Mouse (Mus musculus): ENCODE measurements around the gene Snx29.
"Not testable (repeated sequence)": the region's sequence is repeated elsewhere in the genome, so short reads cannot be mapped to it uniquely, and the experiment has no call there.

Snx29 gene

DNA sequence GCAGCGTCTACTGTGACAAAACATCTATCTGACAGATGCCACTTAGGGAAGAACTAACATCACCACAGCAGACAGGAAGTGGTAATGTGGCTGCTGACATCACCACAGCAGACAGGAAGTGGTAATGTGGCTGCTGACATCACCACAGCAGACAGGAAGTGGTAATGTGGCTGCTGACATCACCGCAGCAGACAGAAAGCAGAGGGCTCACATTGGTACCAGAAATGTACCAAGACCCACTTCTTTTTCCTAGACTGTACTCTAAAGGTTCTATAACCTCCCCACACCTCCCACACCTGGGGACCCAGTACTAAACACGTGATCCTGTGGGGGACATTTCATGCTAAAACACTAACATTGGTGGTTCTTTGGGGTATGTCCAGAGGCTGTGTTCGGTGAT, 126.0 kb downstream of the Snx29 start:
- DNase-seq (ENCODE audit: low spot score in 2 of 2) = not testable (repeated sequence)

DNA sequence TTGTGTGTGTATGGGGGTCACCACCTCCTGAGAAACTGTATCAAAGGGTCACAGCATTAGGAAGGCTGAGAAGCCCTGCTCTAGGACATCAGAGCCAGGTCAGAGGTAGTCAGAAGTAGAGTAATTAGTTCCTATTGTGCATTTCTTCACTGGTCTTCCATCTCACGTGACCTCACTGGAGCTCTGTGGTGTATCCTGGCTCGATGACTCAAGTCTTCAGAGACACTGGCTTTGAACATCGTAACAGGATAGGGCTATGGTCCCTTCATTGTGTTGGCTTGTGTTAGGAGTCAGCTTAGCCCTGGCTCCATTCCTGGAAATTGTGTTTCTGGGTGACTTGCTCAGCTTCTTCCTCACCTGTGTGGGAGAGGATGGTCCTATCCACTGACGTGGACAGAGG, 126.6 kb downstream of the Snx29 start:
- no peak for DNase-seq (ENCODE audit: low spot score in 2 of 2)

DNA sequence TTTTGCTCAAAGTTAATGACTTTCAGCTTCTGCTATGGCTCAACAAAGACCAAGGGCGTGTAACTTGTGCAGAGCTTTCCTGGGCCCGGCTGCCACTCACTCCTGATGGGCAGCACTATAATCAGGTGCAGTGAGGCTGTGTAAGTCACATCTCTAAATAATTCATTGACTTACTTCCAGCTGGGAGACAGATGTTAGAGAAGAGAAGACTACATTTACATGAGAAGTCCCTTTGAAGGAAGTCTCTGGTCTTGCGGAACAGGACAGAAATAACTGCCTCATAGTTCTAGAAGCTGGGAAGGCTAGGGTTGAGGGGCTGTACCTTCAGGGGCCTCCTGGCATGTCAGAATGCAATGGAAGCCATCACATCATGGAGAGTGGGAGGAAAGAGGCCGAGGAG, 127.9 kb downstream of the Snx29 start:
- no peak for DNase-seq (ENCODE audit: low spot score in 2 of 2)

DNA sequence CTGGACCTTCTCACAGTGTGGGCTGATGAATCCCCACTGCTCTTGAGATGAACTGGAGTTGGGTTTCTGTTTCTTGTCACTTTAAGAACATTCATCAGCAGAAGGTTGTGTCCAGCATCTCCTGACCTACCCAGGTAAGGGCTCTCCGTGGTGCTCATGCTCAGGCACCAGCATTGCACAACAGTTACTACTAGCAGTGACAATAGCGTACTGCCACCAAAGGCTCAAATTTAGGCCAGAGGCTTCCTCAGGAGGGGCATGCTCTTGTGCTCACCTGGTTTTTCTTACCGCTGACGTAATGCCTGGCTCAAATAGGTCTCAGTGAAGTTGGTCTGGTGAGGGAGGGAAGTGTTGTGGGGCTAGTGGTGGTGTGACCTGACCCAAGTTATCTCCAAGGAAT, 132.2 kb downstream of the Snx29 start:
- no peak for DNase-seq (ENCODE audit: low spot score in 2 of 2)

DNA sequence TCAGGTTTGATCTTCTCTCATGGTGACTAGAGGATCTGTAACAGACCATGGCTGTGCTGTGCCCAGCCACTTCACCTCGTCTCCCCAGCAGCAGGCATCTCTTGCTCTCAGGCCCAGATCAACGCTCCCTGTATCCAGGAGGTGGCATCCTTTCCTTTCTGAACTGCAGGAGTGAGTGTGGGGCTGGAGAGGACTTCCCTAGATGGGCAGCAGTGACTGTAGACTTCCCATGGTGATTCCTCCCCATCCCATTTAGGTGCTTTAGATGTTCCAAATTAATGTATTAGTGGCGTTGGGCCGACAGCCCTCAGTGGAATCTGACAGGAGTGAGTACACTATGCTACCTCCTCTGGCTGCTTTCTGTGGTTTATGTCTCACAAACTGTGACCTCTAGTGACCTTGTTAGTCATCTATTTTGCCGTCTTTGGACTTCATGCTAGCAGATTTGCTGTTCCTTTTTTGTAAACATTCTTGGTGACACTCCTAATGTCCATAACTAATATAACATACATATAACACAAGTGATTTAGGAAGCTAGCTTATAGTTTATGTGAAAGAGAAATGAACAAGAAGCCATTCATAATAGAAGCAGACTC, 132.9 kb downstream of the Snx29 start:
- DNase-seq (ENCODE audit: low spot score in 2 of 2) = peak; percentile 8 to 23

DNA sequence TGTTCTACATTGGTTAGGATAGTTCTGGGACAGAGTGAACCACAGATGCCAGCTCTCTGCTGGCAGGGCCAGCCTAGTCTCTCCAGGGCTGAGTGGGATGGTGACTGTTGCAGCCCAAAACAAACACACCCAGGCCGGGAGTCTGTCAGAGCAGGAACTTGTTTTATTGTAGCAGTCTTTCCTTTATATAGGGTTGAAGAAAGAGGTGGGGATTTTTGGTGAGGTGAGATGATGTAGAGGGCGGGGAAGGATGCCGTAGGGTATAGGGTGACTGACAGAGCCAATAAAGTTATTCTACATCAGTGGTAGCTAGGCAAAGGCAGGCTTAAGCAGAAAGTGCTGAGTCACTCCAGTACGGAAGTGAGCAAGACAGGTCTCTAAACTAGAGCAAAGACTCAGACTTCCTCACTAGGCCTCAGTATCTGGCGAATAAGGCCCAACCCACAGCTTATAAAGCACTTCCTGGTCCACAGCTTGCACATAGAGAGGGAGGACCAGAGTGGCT, 133.5 kb downstream of the Snx29 start:
- peak; percentile 35 to 49 for DNase-seq (ENCODE audit: low spot score in 2 of 2)

DNA sequence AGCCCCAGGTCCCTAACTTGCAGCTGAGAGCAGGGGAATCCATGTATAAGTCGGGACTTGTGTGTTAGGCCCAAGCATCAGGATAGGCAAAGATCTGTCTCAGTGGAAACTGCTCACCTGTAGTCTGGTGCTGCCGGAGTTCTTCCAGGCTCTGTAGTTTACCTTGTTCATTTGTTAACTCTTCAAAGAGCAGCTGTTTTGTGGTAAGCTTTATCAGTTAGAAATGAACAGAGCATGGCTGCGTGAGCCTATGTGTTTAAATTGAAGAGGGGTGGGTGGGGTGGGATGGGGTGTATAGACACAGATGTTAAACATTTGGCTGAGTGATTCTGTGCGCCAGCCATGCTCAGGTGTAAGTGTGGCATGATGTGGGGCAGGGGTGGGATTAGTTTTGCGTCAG, 134.4 kb downstream of the Snx29 start:
- DNase-seq (ENCODE audit: low spot score in 2 of 2) = no peak

DNA sequence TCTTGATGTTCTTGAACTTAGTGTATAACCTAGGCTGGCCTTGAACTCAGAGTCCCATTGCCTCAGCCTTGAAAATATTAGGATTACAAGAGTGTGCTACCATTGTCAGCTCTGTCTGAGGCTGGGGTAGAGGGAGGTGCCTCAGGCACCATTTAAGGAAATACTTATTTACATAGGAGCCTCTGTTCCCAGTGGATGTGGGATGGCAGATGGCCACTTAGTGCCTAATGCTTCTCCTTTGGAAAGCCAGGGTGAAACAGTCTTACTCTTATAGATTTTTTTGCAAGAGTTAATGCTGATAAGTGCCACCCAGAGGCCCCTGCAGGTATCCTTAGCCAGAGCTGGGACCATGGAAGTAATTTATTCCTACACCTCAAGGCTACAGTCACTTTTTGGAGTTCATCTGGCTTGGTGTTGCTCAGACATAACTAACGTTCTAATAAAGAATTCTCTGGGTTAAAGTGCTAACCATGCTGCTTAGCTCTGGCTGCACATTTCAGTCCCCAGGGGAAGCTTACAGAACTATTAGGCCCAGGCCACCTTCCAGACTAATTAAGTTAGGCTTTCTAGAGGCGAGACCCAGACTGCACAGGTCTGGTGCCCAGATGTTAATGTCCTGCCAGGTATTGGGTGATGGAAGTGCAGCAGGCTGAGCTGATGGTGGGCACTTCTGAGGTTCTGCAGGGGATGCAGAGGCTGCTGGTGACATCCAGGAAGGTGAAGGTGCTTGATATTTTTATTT, 135.1 kb downstream of the Snx29 start:
- DNase-seq (ENCODE audit: low spot score in 2 of 2) = no peak

DNA sequence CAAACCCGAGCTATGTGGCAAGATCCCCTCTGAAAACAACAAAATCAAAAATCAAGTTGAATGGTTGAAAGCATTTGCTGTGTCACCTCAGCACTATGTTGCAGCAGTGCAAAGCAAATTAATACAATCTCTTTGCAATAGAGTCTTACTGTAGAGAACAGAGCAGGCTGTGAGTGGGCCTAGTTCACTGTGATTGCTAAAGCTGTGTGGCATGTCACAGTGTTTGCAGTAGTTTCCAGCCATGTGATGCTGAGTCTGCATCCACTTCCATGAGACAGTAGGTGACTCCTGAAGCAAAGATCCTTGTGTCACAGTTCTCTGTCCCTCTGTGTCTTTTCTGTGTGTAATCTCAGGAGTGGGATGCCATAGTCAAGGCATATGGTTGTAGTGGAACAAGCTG, 137.5 kb downstream of the Snx29 start:
- DNase-seq (ENCODE audit: low spot score in 2 of 2) = no peak

DNA sequence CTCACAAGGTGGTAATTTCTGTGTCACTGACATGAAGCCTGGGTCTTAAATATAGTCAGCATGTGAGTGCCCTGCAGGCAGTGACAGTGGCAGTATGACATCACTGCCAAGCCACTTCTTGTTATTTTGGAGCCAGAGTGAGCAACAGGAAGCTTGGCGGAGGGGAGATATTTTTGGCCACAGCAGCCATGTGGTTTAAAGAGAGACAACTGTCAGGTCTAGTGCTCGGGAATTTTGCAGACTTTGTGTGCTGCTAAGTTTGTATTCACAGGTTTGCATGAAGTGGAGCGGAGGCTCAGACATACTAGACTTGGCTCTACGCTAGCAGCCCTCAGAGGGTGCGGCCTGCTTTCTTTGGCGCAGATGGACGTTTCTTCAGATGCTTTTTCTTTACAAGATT, 138.9 kb downstream of the Snx29 start:
- peak; percentile 82 to 83 for DNase-seq (ENCODE audit: low spot score in 2 of 2)

DNA sequence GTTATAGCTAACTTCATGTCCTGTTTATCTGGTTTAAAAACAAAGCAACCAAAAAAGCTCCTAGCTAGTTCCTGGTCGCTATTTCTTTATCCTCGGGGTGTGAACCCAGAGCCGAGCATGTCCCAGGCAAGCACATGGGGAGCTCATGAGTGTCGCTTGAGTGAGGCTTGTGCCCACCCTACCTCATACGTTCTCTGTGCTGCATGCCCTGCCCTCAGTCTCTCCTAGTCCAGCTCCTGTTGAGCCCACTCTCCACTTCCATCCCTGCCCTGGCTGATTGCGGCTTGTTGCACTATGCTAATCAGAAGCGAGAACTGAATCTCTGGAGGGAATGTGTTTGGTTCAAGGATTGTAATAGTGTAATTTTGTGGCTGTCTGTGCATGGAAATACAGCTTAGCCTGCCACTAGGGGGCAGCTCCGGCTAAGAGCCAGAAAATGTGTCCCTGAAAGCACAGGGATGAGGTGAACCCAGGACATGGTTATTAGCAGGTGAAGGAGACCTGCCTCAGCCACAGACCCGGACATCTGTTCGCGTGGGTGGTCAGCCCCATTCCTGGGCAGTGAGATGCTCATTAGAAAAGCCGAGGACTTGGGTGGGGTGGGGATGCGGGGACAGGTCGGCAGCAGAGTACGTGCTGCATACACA, 145.9 kb downstream of the Snx29 start:
- peak in 1 of 2 experiments; percentile 48 for DNase-seq (ENCODE audit: low spot score in 2 of 2)

DNA sequence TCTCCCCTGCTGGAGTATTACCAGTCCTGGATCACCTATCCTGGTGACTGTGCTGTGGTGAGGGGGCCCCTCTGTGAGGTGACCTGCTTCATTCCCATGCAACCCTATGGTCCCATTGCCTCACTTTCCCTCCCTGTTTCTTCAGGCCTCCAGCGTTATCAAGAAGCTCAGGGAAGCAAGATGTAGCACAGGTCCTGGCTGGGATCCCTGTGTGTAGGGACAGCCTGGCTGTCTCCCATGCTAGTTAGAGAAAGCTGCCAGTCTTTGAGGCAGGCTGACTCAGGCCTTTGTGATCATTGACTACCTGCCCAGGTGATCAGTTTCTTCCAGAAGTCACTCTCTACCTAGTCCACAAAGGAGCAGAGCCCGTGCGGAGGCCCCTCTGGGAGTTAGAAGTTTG, 146.8 kb downstream of the Snx29 start:
- DNase-seq (ENCODE audit: low spot score in 2 of 2) = no peak

DNA sequence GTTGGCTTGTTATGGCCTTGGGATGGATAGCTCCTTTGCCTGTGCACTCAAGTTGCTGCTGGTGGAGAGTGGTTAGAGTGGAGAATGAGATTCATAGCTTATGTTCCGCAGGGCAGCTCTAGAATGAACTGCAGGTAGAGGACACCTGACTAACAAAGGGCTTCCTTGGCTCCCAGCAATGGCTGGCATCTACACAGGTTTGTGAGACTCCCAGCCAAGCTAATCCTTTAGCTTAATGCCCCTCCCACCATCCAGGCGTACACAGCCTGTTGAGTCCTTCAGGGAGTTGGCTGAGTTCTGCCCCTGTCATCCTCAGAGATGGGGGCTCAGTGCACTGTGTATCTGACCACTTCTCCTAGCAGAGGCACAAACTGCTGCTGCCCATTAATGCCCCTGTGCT, 148.5 kb downstream of the Snx29 start:
- DNase-seq (ENCODE audit: low spot score in 2 of 2) = no peak

DNA sequence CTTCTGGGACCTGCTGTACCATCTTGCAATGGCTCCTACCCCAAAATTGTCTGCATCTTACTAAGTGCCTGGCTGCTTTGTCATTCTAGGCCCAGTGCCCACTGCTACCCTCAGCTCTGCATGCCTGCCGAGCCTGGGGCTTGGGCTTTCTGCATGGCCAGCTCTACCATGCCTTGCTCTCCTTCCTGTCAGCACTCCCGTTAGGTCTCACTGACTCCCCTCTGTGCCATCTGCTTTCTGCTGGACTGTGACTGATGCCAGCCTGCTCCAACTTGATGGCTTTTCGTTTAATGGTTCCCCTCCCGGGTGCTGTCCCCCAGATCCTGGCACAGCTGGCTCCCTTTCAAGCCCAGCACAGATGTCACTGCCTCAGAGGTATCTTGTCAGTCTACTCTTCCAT, 150.1 kb downstream of the Snx29 start:
- no peak for DNase-seq (ENCODE audit: low spot score in 2 of 2)

DNA sequence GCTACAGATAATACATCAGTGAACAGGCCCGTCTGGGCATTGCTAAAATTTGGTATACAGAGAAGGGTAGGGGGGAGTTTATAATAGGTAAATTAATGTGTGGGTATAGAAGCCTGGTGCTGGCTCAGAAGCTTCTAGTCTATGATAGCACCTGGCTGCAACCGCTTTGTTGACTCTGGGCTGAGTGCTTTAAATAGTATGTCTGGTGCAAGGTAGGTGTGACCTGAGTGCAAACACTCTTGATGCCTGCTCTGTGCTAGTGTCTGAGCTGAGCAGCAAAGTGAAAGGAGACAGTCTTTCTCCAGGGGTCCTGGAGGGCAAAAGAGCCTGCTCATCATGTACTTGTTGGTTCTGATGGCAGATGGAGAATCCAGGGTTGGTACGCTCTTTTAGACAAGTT, 150.8 kb downstream of the Snx29 start:
- peak in 1 of 2 experiments; percentile 8 for DNase-seq (ENCODE audit: low spot score in 2 of 2)

DNA sequence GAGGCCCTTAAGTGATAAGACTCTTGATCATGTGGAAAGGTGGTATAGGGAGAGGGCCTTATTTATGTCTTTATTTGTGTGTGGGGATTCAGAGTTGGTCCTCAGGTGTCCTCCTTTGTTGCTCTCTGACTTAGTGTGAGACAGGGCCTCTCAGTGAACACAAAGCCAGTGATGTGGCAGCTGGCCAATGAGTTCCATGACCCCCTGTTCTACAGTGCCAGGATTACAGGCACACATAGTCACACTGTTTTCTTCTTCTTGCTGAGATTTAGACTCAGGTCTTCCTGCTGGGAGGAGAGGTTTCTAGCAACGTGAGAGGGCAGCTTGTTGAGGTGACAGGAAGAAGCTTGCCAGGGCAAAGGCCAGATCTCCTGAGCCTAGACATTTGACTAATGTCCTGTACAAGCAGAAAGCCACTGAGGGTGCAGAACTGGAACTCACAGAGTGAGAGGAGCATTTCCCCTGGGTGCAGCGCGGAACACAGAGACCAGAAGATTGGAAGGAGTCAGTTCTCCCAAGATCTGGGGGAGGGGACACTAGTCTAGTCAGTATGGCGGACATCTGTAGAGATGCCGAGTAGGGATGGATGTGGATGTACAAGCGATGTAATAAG, 151.3 kb downstream of the Snx29 start:
- DNase-seq (ENCODE audit: low spot score in 2 of 2) = no peak

DNA sequence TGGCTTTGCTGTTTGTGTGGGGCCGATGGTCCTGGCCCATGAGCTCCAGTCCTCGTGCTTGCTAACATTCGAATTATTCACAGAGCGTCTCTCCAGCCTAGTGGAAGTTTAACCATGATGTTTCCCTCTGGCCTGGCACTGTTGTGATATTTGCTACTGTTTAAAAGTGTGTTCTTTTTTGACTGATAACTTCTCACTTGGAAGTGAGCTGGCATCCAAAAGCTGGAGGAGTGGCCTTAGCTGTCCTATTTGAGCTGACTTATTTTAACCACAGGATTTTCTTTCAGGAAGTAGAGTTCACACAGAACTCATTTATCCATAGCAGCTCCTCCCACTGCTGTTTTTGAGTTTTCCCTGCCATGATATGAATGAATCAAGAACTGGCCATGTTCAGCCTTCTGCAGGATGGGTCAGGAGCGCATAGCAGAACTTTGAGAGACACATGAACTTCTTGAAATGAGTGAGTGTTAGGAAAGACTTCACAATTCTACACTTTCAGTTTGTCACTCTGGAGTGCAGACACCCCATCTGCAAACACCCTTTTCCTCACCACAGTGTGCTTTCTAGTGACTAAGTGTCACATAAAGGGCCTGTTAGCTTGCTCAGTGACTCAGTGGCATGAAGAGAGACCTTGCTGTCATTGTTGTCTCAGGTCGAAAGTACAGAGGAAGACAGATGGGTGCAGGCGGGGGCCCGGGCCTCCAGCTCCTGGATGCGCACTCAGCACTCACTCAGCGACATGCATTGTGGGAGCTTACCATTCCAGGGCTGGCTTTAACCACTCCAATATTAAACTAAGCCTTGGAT, 152.6 kb downstream of the Snx29 start:
- no peak for DNase-seq (ENCODE audit: low spot score in 2 of 2)

DNA sequence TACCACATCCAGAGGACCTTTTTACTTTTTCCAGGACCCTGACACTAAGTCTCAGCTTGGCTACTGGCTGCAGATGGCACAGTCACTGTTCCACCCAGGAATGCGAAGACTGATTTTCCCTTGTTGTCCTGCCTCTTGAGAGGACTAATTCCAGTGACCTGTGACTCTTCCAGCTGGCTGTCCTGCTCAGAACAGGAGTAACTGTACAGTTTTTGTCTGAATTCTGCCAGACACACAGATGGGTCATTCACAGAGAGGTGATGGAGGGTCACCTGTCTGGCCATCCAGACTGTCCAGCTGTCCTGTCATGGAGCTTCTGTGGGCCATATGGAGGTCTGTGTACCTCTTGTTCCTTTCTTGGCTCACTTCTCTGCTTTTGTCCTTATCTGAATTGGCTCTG, 153.6 kb downstream of the Snx29 start:
- DNase-seq (ENCODE audit: low spot score in 2 of 2) = no peak

DNA sequence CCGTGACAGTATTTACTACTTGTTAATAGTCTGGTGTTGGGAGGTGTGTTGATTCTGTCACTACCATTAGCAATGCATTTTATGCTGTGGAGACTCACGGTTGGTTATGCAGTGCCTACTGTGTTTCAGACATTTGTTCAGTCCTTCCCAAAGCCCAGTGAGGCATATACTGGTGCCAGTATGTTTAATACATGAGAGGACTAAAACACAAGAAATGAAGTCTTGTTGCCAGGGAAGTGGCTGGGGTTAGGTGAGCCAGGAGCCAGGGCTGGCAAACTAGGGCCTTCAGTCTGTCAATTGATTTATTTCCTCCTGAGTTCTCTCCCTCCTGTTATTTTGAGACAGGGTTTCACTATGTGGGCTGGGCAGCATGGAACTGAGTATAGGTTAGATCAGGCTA, 154.3 kb downstream of the Snx29 start:
- no peak for DNase-seq (ENCODE audit: low spot score in 2 of 2)

DNA sequence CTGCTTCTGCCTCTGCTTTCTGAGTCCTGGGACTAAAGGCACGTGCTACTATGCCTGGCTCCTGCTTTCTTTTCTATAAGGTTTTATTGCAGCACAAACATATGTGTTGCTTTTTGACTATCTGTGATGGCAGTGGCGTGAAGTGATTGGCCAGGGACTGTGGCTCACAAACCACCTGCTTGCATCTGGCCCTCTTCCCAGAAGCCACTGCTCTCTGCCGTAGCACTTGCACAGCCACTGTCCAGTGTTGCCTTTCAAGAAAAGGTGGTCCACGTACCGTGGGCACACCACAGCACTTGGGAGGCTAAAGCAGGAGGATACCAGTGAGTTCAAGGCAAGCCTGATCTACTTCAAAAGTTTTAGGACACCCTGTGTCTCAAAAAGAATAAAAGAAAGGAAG, 154.9 kb downstream of the Snx29 start:
- no peak for DNase-seq (ENCODE audit: low spot score in 2 of 2)

DNA sequence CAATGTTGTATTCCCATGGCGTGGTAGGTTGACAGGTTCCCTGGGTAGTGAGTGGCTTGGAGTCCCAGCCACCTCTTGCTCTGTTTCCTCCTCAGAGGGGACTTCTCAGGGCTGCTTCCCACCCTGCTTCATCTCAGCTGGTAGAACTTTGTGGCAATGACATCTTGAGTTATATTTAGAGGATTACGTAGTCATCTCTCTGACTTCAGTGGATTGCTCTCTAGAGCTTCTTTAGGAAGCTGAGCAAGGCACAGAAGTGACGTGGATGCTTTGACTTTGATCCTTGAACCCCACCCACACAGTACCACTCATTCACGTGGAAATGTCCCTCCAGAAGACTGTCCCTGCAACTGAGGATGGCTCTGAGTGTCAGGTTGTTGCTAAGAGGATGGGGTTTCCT, 156.9 kb downstream of the Snx29 start:
- no peak for DNase-seq (ENCODE audit: low spot score in 2 of 2)

DNA sequence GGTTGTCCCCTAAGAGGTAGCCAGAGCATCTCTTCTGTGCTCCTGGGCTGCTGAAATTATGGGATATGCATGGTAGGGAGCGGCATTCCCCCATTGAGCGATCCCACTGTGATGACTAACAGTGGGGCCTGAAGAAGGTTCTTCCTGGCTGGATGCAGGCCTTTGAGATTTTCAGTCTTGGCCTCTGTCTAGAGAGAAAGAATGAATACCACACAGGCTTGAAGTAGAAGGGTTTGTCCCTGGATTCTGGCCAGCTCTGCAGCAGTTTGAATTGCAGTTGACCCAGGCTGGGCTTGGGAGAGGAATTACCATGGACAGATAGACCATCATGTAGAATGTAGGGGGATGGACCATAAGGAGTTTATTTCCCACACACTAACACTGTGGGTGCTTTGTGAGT, 159.5 kb downstream of the Snx29 start:
- DNase-seq (ENCODE audit: low spot score in 2 of 2) = no peak
